Mouse (Mus musculus) cortical plate, adult 2 months (tissue): Measurements from ENCODE around the gene Ptprn2.

ENCODE experiments used
- CTCF ChIP-seq: fragments of 200-500 bp; IDR thresholded peaks from 2 replicates; pipeline ENCODE4 v1.5.1; 2011; ENCODE audit warnings: mild to moderate bottlenecking, control low read depth, low read length; ENCODE audit not compliant: insufficient read depth; ENCODE audit errors: extremely low read depth
- POLR2A ChIP-seq: fragments of 200-500 bp; IDR thresholded peaks from 2 replicates; pipeline ENCODE4 v1.6.1; 2011; ENCODE audit warnings: mild to moderate bottlenecking, low read length, control low read depth; ENCODE audit not compliant: insufficient read depth; ENCODE audit errors: extremely low read depth

GRCm38 (mm10) chr12:117153166-117153480 lies 667.6 kb downstream of the Ptprn2 start:
- TF ChIP-seq CTCF (no peak), POLR2A (no peak)
